Mouse (Mus musculus) embryonic stem cell, embryonic (primary cell): ENCODE results near the gene Adh5.

Experiments used
- CTCF ChIA-PET, 4 experiments: fragments of 300-600 bp in 2 of 4; fragments of 350-600 bp in 2 of 4; sonication (Branson Sonifier 250); formaldehyde crosslinking; loops; one replicate each; lab custom pipeline; 2022; ENCODE audit warnings: inconsistent platforms in 2 of 4; lab: Charles Lee
- POLR2A ChIA-PET, 4 experiments: fragments of 300-600 bp in 2 of 4; fragments of 350-600 bp in 2 of 4; sonication (Branson Sonifier 250); formaldehyde crosslinking; loops; one replicate each; lab custom pipeline; 2022; ENCODE audit warnings: antibody characterized with exemption in 4 of 4, inconsistent platforms in 1 of 4; lab: Charles Lee

The Adh5 gene

DNA sequence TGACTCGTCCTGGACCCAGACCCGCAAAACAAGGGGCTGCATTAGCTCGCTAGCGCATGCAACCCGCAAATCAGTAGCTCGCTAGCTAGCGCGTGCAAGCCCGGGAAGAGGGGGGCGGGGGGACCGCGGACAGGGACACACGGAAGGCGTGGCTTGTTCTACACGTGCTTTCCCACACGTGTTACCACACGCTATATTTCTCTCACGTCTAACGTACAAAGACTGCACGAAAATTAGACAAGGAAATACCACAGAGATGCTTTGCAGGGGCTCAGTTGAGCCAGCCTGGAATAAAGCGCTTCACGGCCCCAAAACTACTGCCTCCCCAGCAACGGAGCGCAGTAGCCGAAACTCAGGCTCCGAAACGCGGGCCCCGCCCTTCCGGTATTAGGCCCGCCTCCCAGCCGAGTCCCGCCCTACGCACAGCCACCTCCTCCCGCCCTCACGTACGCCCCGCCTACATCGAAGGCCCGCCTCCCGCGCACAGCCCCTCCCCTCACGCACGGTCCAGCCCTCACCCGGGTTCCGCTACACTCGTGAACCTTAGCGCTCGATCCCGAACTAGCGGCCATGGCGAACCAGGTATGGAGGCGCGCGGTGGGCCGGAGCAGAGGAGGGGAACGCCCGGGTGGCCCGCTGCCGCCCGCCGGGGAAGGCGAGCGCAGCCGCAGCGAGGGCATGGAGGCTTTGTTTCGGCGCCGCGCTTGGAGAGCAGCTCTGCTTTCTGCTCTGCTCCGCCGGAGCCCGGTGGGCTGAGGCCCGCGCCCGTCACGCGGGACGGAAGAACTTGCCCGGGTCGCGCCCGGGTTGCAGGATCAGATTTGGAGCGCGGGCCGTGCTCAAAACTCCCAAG lies at the start of gene Adh5:
Gene Adh5 (plus strand): TSS at position 482 of the 853 bp plus-strand sequence.
- POLR2A ChIA-PET: interaction anchor here in 3 of 4 experiments (0.5 to 6.6 kb wide), 14 partner anchors 9 to 611 kb away, joined by 3 to 58 read pairs (median 4); partner anchors contain the start of genes Eif4e (in 1 of the 3), H2afz (in 1 of the 3), Metap1 (in 1 of the 3) and Trmt10a (in 1 of the 3)
- CTCF ChIA-PET: interaction anchor here in 2 of 4 experiments (0.6 to 1.5 kb wide), 5 partner anchors 9 to 451 kb away, joined by 3 to 4 read pairs (median 3); no protein-coding TSS in a partner anchor

DNA sequence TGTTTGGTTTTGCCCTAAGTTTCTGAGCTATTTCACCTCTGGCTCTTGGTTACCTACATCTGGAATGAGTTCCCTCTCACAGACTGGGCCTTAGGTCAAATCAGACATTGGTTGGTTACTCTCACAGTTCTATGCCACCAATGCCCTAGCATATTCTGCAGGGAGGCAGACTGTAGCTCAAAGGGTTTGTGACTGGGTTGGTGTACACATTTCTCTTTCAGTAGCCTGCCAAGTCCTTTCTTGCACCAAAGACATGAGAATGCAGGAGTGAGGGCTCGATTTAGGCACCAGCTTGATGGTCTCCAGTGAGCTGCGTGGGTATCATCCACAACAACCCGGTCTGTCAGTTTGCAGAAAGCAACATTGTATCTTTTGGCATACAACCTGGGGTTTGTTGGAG lies 38.0 kb upstream of the Adh5 start:
- ChIA-PET POLR2A (interaction anchor here in 2 of 4 experiments (0.7 kb wide), 3 partner anchors 36 to 93 kb away, joined by 3 to 7 read pairs (median 4); no protein-coding TSS in a partner anchor), CTCF (interaction anchor here in 3 of 4 experiments (0.5 to 2.6 kb wide), 6 partner anchors 16 to 406 kb away, joined by 3 to 9 read pairs (median 4); no protein-coding TSS in a partner anchor)

DNA sequence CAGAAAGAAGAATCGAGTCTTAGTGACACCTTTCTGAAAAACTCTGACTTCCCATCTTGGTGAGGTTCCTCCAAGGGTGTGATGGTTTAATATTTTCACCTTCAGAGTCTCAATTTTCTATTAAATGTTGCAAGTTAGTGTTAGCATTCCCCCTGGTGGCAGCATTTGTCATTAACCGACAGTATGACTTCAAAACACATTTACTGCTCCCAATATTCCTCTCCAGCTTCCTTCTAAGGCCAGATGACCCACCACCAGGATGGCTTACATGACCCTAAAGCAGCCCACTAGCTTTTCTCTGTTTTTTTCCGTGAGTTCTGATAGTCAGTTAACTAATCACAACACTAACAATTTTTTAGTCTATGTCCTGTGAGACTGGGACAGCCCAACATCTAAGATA lies 37.6 kb upstream of the Adh5 start:
- ChIA-PET POLR2A (interaction anchor here in 1 of 4 experiments (0.7 kb wide), 1 partner anchor 35 kb away, joined by 3 read pairs; no protein-coding TSS in a partner anchor), CTCF (interaction anchor here in 3 of 4 experiments (0.5 to 2.6 kb wide), 7 partner anchors 16 to 501 kb away, joined by 3 to 9 read pairs (median 3); no protein-coding TSS in a partner anchor)

DNA sequence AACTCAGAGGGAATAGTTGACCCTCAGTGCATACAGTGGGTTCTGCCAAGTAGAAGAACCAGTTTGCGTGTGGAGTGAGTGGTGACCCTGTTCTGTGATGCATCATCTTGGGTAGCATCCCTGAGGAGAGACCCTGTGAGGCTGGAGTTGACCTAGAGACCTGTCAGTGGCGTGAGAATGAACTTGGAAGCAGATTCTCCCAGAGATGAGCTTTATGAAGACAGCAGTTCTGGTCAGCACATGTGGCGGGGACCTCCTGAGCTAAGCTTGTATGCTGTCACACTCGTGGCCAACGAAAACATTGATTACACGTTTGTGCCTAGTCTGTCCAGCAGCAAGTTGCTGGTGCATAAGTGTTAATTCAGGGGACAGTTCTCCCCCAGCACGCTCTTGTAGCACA lies 37.1 kb upstream of the Adh5 start:
- CTCF ChIA-PET: interaction anchor here in 2 of 4 experiments (0.6 to 2.6 kb wide), 2 partner anchors 208 to 501 kb away, joined by 3 to 9 read pairs; no protein-coding TSS in a partner anchor

DNA sequence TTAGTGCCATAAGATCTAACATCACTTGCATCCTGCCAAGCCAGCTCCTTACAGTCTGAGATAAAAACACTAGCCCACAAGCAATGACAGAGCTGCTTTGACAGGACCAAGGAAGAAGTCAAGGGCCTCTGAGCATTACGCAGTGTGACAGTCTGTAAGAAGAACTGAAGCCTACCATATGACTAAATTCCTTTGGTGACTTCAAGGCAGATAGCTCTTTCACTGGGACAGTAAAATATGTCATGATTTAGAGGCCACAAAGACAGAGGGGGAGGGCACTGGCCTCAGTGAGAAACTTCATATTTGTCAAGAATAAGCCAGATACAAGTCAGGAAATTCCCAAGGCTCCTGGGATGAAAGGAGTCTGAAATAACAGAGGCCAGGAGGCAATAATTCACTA lies 35.0 kb upstream of the Adh5 start:
- ChIA-PET CTCF (interaction anchor here in 1 of 4 experiments (1.5 kb wide), 1 partner anchor 210 kb away, joined by 3 read pairs; no protein-coding TSS in a partner anchor), POLR2A (no interaction called here)

More for the DNA sequence above, 37.1 kb upstream of the Adh5 start:
- POLR2A ChIA-PET: interaction anchor here in 1 of 4 experiments (0.6 kb wide), 1 partner anchor 625 kb away, joined by 3 read pairs; no protein-coding TSS in a partner anchor

DNA sequence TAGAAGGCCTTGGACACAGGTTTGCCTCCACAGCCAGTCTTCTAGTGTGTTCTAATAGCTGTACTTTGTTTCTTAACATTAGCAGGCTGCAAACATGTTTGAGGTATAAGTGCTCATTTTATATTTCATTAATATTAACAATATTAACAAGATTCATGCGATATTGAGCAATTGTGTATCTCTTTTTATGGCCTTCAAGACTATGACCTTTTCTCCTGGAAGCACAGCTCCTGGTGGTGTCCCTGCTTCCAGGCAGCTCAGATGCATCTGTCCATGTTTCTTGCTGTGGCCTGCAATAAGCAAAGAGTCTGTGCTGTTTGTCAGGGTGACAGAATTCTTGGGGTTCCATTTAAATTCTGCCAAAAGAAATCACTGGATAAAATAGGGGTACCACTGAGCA lies 33.3 kb upstream of the Adh5 start:
- CTCF ChIA-PET: no interaction called here
- POLR2A ChIA-PET: interaction anchor here in 1 of 4 experiments (0.6 kb wide), 1 partner anchor 194 kb away, joined by 4 read pairs; no protein-coding TSS in a partner anchor

DNA sequence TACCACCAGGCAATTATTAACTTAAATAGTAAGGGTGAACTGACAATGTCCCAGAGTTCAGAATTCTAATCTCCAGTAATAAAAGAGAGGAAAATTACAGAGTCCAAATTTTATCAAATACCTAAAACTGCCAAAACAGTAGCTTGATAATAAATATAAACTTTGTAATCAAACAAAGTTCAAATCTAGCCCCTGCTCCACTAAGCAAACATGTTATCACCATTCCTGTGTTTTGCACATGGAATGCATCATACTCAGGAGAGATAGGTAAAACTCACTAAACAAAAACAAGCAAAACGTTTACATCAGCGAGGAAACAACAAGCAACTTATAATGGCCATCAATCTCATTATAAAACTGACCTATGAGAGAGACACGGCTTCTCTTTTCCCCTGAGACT lies 32.7 kb upstream of the Adh5 start:
- POLR2A ChIA-PET: interaction anchor here in 1 of 4 experiments (0.6 kb wide), 1 partner anchor 194 kb away, joined by 4 read pairs; no protein-coding TSS in a partner anchor
- CTCF ChIA-PET: no interaction called here

DNA sequence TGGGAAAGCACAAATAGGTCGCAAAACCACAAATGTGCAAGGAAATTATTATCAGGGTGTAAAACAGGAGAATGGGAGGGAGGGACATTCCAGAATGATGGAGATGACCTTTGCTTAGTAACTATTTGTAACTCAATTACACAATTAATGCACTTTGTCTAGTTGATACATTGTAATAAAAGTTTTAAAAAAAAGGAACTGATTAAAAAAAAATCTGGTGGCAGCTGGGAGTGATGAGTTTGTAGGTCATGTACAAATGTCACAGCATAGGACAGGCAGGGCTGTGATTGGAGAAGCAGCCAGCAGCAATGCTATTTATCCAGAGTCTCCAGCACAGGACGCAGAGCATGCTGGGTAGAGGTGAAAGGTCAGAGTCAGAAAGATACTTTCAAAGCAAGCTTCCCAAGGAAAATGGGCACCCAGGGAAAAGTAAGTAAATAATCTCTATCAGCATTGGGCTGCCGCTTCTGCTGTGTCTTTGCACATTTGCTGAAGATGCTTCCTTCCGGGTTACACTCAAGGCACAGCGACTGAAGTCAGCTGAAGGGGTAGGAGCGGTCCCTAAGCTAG lies 27.7 kb upstream of the Adh5 start, which contains the start of gene Adh4:
Gene Adh4 (plus strand): TSS at position 346 of the 570 bp plus-strand sequence.
- ChIA-PET POLR2A (interaction anchor here in 1 of 4 experiments (0.6 kb wide), 1 partner anchor 80 kb away, joined by 3 read pairs; no protein-coding TSS in a partner anchor), CTCF (no interaction called here)

DNA sequence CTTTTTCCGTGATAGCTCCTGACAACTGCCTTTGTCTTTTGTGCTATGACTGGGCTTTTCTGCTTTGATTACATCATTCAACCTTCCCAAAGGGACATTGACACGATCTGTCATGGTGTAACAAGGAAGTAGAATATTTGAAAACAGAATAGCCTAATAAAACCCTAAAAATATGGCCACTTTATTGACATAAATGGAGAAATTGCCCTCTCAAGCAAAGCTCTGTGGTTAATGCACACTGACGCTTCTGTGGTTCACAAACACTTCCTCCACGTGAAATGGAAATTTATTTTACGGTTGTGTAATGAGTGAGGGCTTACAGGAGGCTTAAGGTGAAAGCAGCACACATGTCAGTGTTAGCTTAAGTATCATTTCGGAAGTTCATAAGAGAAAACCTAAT lies 23.5 kb upstream of the Adh5 start:
- POLR2A ChIA-PET: interaction anchor here in 1 of 4 experiments (0.6 kb wide), 1 partner anchor 381 kb away, joined by 3 read pairs; no protein-coding TSS in a partner anchor
- CTCF ChIA-PET: no interaction called here

DNA sequence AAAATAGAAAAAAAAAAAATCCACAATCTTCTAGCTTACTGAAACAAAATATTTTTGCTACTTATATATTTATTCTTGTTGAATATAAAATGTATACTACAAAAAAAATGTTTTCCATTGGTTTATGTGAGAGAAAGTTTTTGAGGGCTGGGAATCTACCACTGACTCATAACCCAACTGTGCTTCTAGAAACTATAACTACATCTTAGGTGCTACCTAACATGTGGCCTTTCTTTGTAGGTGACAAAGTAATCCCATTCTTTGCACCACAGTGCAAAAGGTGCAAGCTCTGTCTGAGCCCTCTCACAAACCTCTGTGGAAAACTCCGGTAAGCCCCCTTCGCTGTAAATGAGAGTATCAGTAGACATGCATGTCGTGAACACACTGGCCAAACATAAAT lies 22.5 kb upstream of the Adh5 start:
- ChIA-PET CTCF (no interaction called here), POLR2A (interaction anchor here in 1 of 4 experiments (1.2 kb wide), 1 partner anchor 18 kb away, joined by 3 read pairs; no protein-coding TSS in a partner anchor)

DNA sequence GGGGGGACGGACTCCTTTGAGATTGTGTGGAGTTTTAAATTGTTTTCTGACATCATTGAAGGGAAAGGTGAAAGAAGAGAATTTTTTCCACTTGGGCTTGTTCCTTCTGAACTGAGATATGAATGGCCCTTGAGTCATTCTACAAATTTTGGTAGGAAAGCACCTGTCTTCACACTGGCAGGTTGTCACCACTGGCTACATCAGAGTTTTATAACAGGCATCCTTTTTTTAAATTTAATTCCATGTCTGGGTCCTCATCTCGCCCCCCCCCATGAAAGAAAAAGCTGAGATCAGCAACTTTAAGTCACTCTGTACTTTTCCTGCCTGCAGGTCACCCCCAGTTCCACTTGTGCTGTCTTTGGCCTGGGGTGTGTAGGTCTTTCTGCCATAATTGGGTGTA lies 19.2 kb upstream of the Adh5 start:
- ChIA-PET CTCF (interaction anchor here in 1 of 4 experiments (0.7 kb wide), 1 partner anchor 19 kb away, joined by 5 read pairs; no protein-coding TSS in a partner anchor), POLR2A (interaction anchor here in 1 of 4 experiments (0.7 kb wide), 1 partner anchor 134 kb away, joined by 4 read pairs; no protein-coding TSS in a partner anchor)

DNA sequence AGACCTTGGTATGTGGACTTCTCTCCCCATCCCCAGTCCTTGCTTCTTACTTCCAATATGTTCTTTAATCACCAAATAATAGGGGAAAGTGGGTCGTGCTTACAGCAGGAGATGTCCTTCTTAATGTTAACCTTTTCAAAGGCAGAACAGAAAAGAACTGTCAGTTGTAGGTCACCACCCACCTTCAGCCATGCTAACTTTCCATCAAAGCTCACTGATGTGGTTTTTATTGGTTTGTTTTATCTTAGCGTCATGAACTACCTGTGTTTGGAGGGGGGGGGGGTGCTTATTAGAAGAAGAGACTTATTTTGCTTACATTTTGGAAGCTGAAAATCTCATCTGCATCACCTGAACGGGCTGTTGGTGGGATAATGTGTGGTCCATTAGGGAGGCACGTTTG lies 18.6 kb upstream of the Adh5 start:
- ChIA-PET CTCF (interaction anchor here in 1 of 4 experiments (0.7 kb wide), 1 partner anchor 19 kb away, joined by 5 read pairs; no protein-coding TSS in a partner anchor), POLR2A (interaction anchor here in 1 of 4 experiments (0.6 to 0.7 kb wide), 3 partner anchors 134 to 248 kb away, joined by 3 to 6 read pairs (median 4); no protein-coding TSS in a partner anchor)

DNA sequence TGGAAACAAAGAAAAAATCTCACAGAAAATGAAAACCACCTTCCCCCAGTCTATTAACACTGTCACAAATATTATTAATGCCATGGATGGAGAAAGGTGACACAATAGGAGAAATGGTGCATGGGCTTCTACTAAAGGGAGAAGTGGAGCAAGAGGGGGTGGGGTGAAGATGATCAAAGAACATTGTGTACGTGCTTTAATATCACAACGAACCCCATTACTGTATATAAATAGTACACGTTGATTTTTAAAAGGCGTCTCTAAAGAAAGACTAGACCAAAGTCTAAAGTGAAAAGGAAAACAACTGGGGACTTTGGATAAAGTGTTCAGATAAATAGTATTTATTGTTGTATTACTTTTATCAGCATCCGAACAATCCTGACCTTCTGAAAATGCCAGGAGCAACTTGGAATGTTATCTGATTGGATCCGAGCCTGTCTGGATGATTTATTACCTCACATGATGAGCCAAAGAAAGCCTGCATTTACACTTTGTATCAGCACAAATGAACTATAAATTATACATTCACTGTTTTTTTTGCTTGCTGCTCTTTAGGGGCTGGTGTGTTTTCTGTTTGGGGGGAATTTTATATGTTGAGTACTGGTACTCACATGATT lies 12.4 kb upstream of the Adh5 start:
- POLR2A ChIA-PET: no interaction called here
- CTCF ChIA-PET: no interaction called here

DNA sequence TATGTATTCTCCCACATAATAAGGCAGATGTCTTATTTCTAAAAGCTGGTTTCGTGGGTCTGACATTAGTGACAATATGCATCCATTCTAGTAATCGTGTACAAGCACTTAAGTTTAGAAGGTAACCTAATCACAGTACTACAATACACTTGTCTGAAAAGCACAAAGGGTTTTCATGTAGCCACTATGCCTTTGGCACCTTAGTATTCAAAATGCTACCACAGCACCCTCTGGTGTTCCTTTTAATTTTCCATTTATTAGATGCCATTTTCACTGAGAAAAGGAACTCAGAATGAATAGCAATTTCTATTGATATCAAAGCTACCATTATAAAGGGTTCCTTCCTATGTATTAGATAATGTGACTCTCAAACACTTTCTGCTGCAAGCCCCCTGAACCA lies 11.1 kb upstream of the Adh5 start:
- POLR2A ChIA-PET: no interaction called here
- CTCF ChIA-PET: no interaction called here

DNA sequence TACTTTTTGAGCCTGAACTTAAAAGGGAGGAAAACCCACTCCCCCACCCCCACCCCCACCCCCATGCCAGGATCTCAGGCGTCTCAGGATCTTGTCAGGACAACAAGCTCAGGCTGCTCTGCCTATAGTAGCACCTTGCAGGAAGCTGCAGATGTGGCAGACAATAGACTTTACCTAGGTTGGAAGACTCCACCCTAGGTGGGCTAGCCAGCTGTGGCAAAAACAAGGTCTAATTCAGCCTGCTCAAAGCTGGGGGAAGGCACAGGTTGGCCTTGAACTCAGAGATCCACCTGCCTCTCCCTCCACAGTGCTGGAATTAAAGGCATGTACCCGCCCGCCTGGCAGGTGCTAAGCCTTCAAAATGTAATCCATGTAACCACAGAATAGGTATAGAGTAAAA lies 4.2 kb upstream of the Adh5 start:
- ChIA-PET POLR2A (interaction anchor here in 3 of 4 experiments (0.6 to 2.1 kb wide), 8 partner anchors 10 to 575 kb away, joined by 3 to 6 read pairs (median 4); partner anchors contain the start of genes H2afz (in 1 of the 3) and Trmt10a (in 1 of the 3)), CTCF (no interaction called here)

DNA sequence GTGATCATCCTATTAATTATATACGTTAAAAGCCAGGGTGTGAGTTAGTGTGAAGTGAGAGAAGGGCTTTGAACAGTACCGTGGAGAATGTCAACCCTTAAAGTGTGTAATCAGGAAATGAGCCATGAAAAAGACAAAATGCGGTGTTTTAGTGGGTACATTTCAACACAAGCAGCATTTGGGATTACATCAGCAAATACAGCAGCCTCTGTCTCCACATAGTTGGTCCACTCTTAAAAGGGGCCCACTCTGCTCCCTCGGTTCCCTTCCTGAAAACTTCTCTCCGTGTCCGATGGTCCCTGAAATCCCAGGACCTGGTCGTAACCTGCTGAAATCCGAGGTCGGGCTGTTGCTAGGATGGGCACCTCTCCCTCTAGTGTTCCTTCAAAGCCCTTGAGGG lies 690 bp upstream of the Adh5 start:
- ChIA-PET POLR2A (interaction anchor here in 2 of 4 experiments (0.6 to 6.6 kb wide), 7 partner anchors 13 to 610 kb away, joined by 3 to 58 read pairs (median 4); partner anchors contain the start of genes H2afz (in 1 of the 2), Metap1 (in 1 of the 2) and Trmt10a (in 1 of the 2)), CTCF (interaction anchor here in 2 of 4 experiments (0.6 to 1.0 kb wide), 3 partner anchors 24 to 451 kb away, joined by 3 read pairs; no protein-coding TSS in a partner anchor)

DNA sequence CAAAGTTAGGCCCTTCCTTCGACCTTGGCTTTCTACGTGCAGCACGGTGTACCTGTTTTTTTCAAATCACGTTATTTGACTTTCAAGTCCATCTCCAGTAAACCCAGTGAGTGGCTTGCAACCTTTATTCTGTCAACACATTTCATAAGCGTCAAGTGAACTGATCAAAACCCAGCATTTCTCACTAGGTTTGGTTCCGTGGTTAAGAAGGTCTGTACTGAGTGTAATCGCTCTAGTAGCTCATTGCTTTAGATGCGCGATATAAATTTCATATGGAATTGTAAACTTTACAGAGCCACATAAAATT lies 525 bp downstream of the Adh5 start:
- ChIA-PET CTCF (interaction anchor here in 1 of 4 experiments (0.9 to 1.5 kb wide), 2 partner anchors 8 to 245 kb away, joined by 3 to 4 read pairs; no protein-coding TSS in a partner anchor), POLR2A (interaction anchor here in 2 of 4 experiments (0.7 to 6.6 kb wide), 12 partner anchors 8 to 580 kb away, joined by 3 to 58 read pairs (median 8); partner anchors contain the start of genes Metap1 (in 2 of the 2), Eif4e (in 1 of the 2), H2afz (in 1 of the 2) and Mttp (in 1 of the 2))
